Mouse (Mus musculus) neutrophil, adult 65 days (primary cell): ENCODE results near the gene Hilpda. TPM values are rescaled to one million over a fixed set of nuclear protein-coding genes. Genes with fewer than 3 reads are reported as not detected.

ENCODE experiments used
- total RNA-seq: library from RNA; stranded (reverse); gene quantifications from 2 replicates; pipeline ENCODE4 v1.2.4, GENCODE M21; 2023

Hilpda gene
- total RNA-seq: 5.3 and 9.7 TPM in 2 replicates

GRCm38 (mm10) chr6:29272312-29273072 is at the start of gene Hilpda:
Hilpda (plus strand) TSS chr6:29272488.

GRCm38 (mm10) chr6:29279293-29279692 is 7.0 kb downstream of the Hilpda start, which contains the start of gene Fam71f2:
Fam71f2 (plus strand) TSS chr6:29279593.

GRCm38 (mm10) chr6:29318879-29319278 is 46.6 kb downstream of the Hilpda start, which contains the start of gene Fam71f1:
Fam71f1 (plus strand) TSS chr6:29319140.

Other genes with a start within 250 kb of the Hilpda start
- gene Lep, start 212.3 kb upstream of the Hilpda start, total RNA-seq: not detected in 2 replicates
- 23.3 and 25.5 TPM in 2 replicates for gene Rbm28, start 107.5 kb upstream of the Hilpda start, total RNA-seq
- gene Prrt4, start 92.9 kb upstream of the Hilpda start, total RNA-seq: not detected in 2 replicates
- gene Impdh1, start 56.1 kb upstream of the Hilpda start, total RNA-seq: 21.5 and 28.5 TPM in 2 replicates
- not detected in 2 replicates for gene Fam71f2, start 7.1 kb downstream of the Hilpda start, total RNA-seq
- gene Fam71f1, start 46.7 kb downstream of the Hilpda start, total RNA-seq: not detected in 2 replicates
- gene Calu, start 75.6 kb downstream of the Hilpda start, total RNA-seq: 36.3 and 37.3 TPM in 2 replicates
- gene Opn1sw, start 116.0 kb downstream of the Hilpda start, total RNA-seq: not detected in 2 replicates
- not detected in 2 replicates for gene Ccdc136, start 123.8 kb downstream of the Hilpda start, total RNA-seq
- not detected in 2 replicates for gene Flnc, start 160.8 kb downstream of the Hilpda start, total RNA-seq
- gene Atp6v1f, start 195.2 kb downstream of the Hilpda start, total RNA-seq: 138 and 155 TPM in 2 replicates
- gene Atp6v1fnb, start 198.9 kb downstream of the Hilpda start, total RNA-seq: 2.5 TPM in 2 replicates
- not detected in 2 replicates for gene Kcp, start 235.5 kb downstream of the Hilpda start, total RNA-seq